Mouse (Mus musculus) lung, postnatal 0 days (tissue): ENCODE measurements around the gene Mlf2. TPM values are rescaled to one million over a fixed set of nuclear protein-coding genes. Genes with fewer than 3 reads are reported as not detected.

Source experiments
- ATAC-seq: fragments of 200-750 bp; cut with Nextera tagmentation; 2 replicates; pipeline ENCODE4 v1.8.0; 2017; ENCODE audit warnings: moderate library complexity
- DNase-seq: peaks from one replicate; pipeline ENCODE4 v3.0.0-alpha.2; 2016; ENCODE audit warnings: low spot score
- H3K27ac ChIP-seq: fragments of 300-500 bp; sonication (generic); 2 replicates; pipeline ENCODE4 v1.5.1; 2014; ENCODE audit warnings: antibody characterized with exemption, mild to moderate bottlenecking, low read length, mixed read lengths
- H3K27me3 ChIP-seq: fragments of 300-500 bp; sonication (generic); replicated peaks from 2 replicates; pipeline ENCODE4 v1.6.1; 2014; ENCODE audit warnings: low read length, mixed read lengths; ENCODE audit not compliant: insufficient read depth
- H3K36me3 ChIP-seq: fragments of 300-500 bp; sonication (generic); 2 replicates; pipeline ENCODE4 v1.6.1; 2014; ENCODE audit warnings: low read length, mixed read lengths; ENCODE audit not compliant: insufficient read depth
- H3K4me1 ChIP-seq: fragments of 300-500 bp; sonication (generic); 2 replicates; pipeline ENCODE4 v1.6.1; 2014; ENCODE audit warnings: antibody characterized with exemption, low read depth, low read length, mixed read lengths; ENCODE audit not compliant: insufficient read depth
- H3K4me2 ChIP-seq: fragments of 300-500 bp; sonication (generic); replicated peaks from 2 replicates; pipeline ENCODE4 v1.6.1; 2014; ENCODE audit warnings: low read depth, mild to moderate bottlenecking, low read length, moderate library complexity, mixed read lengths
- H3K4me3 ChIP-seq: fragments of 300-500 bp; sonication (generic); 2 replicates; pipeline ENCODE4 v1.5.1; 2014; ENCODE audit warnings: low read depth, low read length
- H3K9ac ChIP-seq: fragments of 300-500 bp; sonication (generic); replicated peaks from 2 replicates; pipeline ENCODE4 v1.6.1; 2014; ENCODE audit warnings: low read depth, mild to moderate bottlenecking
- H3K9me3 ChIP-seq: fragments of 300-500 bp; sonication (generic); 2 replicates; pipeline ENCODE4 v1.6.1; 2016; ENCODE audit warnings: low read length, mixed read lengths
- CTCF ChIP-seq: IDR thresholded peaks from 2 replicates; pipeline ENCODE4 v1.5.1; 2016; ENCODE audit warnings: antibody characterized with exemption, mild to moderate bottlenecking
- EP300 ChIP-seq: IDR thresholded peaks from 2 replicates; pipeline ENCODE4 v1.6.1; 2016; ENCODE audit warnings: antibody characterized with exemption, mild to moderate bottlenecking, control low read depth
- WGBS: fragments of 180-500 bp; shearing (Covaris S2); extraction: QIAGEN DNeasy Blood & Tissue Kit; methylation state at CpG from one replicate; pipeline ENCODE4 v1.1.7; 2014; 5-methylcytosine and 5-hydroxymethylcytosine counted together
- polyA plus RNA-seq: library from polyadenylated mRNA; unstranded; fragments of >200 nt; fragmentation: Nextera tagmentation; extraction: Ambion mirVana; gene quantifications from 2 replicates; pipeline ENCODE4 v1.2.1, GENCODE M21; 2015

The Mlf2 gene
- polyA plus RNA-seq, 1 experiment from 2014 or later = 289 TPM

DNA sequence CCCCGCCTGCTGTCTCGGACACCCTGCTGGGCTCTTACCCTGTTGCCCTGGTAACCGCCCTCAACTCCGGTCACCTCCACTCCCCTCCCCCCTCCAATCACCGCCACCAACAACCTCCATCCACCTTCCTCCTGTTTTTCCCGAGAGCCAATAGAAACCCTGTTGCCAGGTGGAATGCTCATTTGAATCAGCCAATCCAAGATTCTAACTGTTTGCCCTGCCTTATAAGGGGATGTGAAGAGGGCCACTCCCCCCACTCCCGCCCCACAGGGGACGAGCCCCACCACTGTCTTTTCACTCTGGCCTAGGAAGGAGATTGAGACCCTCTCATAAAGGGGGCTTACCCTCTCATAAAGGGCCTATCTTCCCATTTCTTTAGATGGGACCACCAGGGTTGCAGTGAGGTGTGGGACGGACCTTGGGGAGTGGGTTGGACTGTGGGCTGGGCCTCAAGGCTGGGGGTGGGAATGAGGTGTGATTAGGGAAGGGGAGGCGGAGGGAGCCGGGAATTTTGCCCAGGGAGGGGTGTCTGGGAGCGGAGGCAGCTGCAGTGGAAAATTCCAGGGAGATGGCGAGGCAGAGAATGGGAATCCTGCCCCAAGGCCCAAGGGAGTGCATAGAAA is 11.4 kb upstream of the Mlf2 start, which contains the start of gene Ptms:
Ptms (minus strand) TSS at position 409 of the 623 bp plus-strand sequence.
- Histone ChIP-seq H3K9ac (peak within 1 kb of the TSS; percentile 5), H3K4me3 (peak within 1 kb of the TSS; percentile 18), H3K36me3 (no peaks in the 10 kb centered on the region), H3K4me2 (peak within 1 kb of the TSS; percentile 44), H3K4me1 (peaks cover 27% of the 10 kb centered on the region; the same call in 1 of the 2 replicates), H3K9me3 (no peaks in the 10 kb centered on the region), H3K27me3 (no peaks in the 10 kb centered on the region), H3K27ac (peak within 1 kb of the TSS; percentile 100)
- DNase-seq = peak; percentile 99
- TF ChIP-seq EP300 (peak; percentile 84), CTCF (no peak)
- ATAC-seq = peak; percentile 76
- WGBS = 3% methylated on average over 12 of the region's 13 CpGs

DNA sequence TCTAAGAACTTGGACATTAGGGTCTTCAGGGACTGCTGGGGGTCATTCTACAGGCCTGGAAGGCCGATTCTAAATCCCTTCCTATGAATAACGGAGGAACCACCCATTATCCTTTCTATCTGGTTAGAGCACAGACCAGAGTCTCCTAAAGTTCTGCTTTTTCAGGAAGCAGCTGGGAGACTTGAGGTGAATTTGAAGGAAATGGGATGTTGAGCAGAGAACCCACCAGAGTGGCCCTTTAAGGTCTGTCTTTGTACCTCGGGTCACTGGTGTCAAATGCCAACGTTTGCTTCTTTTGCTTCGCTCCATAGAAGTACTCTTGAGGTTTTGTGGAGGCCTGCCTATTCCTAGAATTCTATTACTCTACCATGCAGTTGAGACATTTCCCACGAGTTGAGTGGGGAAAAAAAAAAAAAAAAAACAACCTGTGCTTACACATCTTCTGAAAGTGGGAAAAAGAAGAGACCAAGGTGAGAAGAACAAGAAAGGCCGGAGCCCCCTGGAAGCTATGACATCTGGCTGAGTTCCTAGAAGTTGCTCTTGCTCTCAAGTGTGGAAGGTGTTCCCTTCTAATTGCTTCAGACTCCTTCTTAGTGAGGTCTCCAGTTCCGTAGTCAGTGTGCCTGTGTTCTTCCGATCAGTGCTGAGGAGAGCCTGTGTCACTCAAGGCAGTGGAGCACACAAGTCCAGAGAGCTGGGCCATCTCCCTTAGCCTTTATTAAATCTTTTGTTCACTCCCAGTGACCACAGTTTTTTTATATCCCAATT is 10.7 kb upstream of the Mlf2 start:
- ATAC-seq (no peak), DNase-seq (peak; percentile 58)
- 13% methylated on average over 9 of the region's 9 CpGs for WGBS
- no peaks in the 10 kb centered on the region for H3K27me3 ChIP-seq
- no peak overlapping the region; the same call in 1 of the 2 replicates for H3K9ac ChIP-seq
- peak overlapping the region; percentile 44 for H3K4me2 ChIP-seq
- H3K27ac ChIP-seq = peak overlapping the region; percentile 100
- no peak for TF ChIP-seq CTCF
- no peak for TF ChIP-seq EP300
- H3K4me3 ChIP-seq = peak overlapping the region; percentile 18; the same call in 1 of the 2 replicates
- no peaks in the 10 kb centered on the region for H3K9me3 ChIP-seq
- peaks cover 29% of the 10 kb centered on the region for H3K4me1 ChIP-seq
- no peaks in the 10 kb centered on the region for H3K36me3 ChIP-seq

DNA sequence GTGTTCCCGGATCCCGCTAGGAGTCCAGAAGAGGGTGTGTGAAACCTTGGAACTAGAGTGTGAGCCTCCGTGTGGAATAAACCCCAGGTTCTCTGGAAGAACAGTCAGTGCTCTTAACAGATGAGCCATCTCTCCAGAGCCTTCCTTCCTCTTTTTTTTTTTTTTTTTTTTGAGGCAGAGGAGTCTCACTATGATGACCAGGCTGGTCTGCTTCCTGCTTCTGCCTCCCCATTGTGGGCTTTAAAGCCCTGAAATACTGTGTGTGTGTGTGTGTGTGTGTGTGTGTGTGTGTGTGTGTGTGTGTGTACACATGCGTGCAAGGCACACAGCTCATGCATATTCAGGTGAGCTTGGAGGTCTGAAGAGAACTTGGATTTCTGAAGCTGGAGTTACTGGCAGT is 9.6 kb upstream of the Mlf2 start:
- 50% methylated on average over 4 of the region's 4 CpGs for WGBS
- no peak overlapping the region for H3K4me3 ChIP-seq
- ATAC-seq (no peak), DNase-seq (no peak)
- H3K4me1 ChIP-seq = peaks cover 24% of the 10 kb centered on the region
- peak overlapping the region; percentile 100 for H3K27ac ChIP-seq
- H3K27me3 ChIP-seq = no peaks in the 10 kb centered on the region
- H3K4me2 ChIP-seq = no peak overlapping the region
- H3K9me3 ChIP-seq = no peaks in the 10 kb centered on the region
- no peak overlapping the region for H3K9ac ChIP-seq
- TF ChIP-seq EP300 (no peak), CTCF (no peak)
- H3K36me3 ChIP-seq = no peaks in the 10 kb centered on the region

DNA sequence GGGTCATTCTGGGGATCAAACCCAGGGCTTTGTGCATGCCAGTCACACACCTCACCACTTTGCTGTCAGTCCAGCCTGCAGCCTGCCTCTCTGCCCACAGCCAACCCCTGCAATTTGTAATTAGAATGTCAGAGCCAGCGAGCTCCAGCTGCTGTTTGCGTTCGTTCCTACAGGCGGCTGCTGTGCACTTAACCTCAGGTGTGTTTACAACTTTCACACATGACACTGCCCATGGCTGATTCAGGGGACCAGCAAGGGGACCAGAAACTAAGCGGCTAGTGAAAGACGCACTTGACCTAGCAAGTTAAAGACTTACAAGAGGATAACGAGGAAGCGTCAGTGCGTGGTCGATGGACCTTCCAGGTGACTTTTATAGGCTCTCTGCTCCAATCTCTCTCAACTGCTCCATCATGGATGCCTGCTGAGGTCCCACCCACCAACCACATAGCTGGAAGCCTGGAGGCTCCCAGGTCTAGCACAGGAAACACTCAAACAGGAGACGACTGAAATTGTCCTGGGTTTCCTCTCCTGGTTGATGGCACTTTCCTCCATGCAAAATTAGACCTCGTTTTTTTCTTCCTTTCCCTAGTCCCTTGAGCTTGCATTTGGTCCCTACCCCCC is 5.9 kb upstream of the Mlf2 start:
- DNase-seq (peak; percentile 66), ATAC-seq (peak; percentile 37)
- H3K4me2 ChIP-seq = peak overlapping the region; percentile 52
- H3K27me3 ChIP-seq = no peaks in the 10 kb centered on the region
- WGBS = 15% methylated on average over 12 of the region's 12 CpGs
- peak overlapping the region; percentile 20 for H3K9ac ChIP-seq
- peaks cover 24% of the 10 kb centered on the region for H3K4me1 ChIP-seq
- TF ChIP-seq CTCF (peak; percentile 57), EP300 (peak; percentile 11; the same call in 1 of the 2 replicates)
- no peaks in the 10 kb centered on the region for H3K9me3 ChIP-seq
- H3K4me3 ChIP-seq = peak overlapping the region; percentile 42
- H3K36me3 ChIP-seq = no peaks in the 10 kb centered on the region
- H3K27ac ChIP-seq = peak overlapping the region; percentile 95

DNA sequence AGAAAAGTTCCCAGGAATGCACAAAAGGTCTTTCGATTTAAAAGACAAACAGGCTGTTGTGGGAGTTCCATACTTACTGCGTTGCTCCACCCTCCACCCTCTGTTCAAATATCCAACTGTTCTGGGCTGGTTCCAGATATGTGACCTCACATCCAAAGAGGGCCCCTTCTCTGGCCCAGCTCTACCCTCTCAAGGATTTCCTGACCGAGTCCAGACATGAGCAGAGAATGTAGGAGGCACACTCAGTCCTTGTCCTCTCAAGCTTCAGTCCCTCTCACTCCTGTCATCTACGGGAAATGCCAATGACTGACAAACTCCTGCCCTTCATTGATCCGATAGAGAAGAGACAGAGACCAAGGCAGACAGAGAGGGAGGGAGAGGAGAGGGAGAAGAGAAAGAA is 5.2 kb upstream of the Mlf2 start:
- peak; percentile 77 for ATAC-seq
- Histone ChIP-seq H3K4me3 (peak overlapping the region; percentile 42), H3K36me3 (no peaks in the 10 kb centered on the region), H3K4me1 (peaks cover 20% of the 10 kb centered on the region), H3K9me3 (no peaks in the 10 kb centered on the region), H3K27ac (peak overlapping the region; percentile 95), H3K9ac (peak overlapping the region; percentile 20), H3K27me3 (no peaks in the 10 kb centered on the region), H3K4me2 (peak overlapping the region; percentile 52)
- DNase-seq = peak; percentile 98
- 9% methylated on average over 5 of the region's 5 CpGs for WGBS
- no peak for TF ChIP-seq EP300
- no peak for TF ChIP-seq CTCF

DNA sequence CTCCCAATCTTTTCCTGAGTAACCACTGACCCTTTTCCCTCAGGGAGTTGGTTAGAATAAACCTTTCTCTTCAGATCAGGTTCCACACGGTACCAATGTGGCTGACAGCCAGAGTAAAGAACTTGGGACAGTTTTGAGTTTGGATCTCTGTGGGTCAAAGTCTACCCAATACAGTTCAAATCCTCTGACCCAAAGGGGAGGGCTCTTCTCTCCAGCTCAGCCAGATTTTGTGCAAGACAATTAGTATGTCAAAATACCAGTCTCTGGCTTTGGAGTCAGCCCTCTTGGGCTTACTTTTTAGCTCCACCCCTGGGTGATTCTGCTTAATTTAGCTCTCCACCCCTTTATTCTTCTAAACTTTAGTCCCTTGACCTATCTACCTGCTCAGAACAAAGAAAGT is 955 bp upstream of the Mlf2 start:
- peaks cover 8% of the 10 kb centered on the region; the same call in 1 of the 2 replicates for H3K36me3 ChIP-seq
- WGBS = 13% methylated on average over 1 of the region's 1 CpGs
- 0 out of 2 replicates have a peak overlapping the region, but pooled peaks have one; percentile 79 for H3K4me3 ChIP-seq
- H3K9ac ChIP-seq = no peak overlapping the region
- no peaks in the 10 kb centered on the region for H3K27me3 ChIP-seq
- DNase-seq = peak; percentile 82
- no peak for ATAC-seq
- H3K27ac ChIP-seq = peak overlapping the region; percentile 96
- H3K4me1 ChIP-seq = peaks cover 14% of the 10 kb centered on the region
- TF ChIP-seq CTCF = no peak
- TF ChIP-seq EP300 = no peak
- H3K4me2 ChIP-seq = peak overlapping the region; percentile 71
- no peaks in the 10 kb centered on the region for H3K9me3 ChIP-seq
